Mouse (Mus musculus): ENCODE data around the gene Ccl2. TPM values are rescaled to one million over a fixed set of nuclear protein-coding genes. Genes with fewer than 3 reads are reported as not detected.

Gene Ccl2
- 3.4 and 4.2 TPM in 2 replicates for polyA plus RNA-seq (2012; rRNA removed)

- H3K36me3 ChIP-seq (ENCODE audit: control insufficient read depth, insufficient read depth, low read length), result no peaks in the 10 kb centered on the region
- no peaks in the 10 kb centered on the region for H3K4me1 ChIP-seq (ENCODE audit: control insufficient read depth, insufficient read depth, low read length)
- no peaks in the 10 kb centered on the region for H3K27me3 ChIP-seq (replicated peaks; ENCODE audit: control insufficient read depth, insufficient read depth, low read length)
- H3K27ac ChIP-seq (ENCODE audit: insufficient read depth, low read depth, low read length), result no peak within 1 kb of the TSS
- TF ChIP-seq CTCF (conservative IDR thresholded peaks at IDR 0.05; ENCODE audit: insufficient read depth, insufficient read length, low read depth, low read length) (no peak), POLR2A (IDR thresholded peaks at IDR 0.05; ENCODE audit: low read depth, low read length) (no peak)
- no peak within 1 kb of the TSS for H3K4me3 ChIP-seq (ENCODE audit: insufficient read depth, low read depth, low read length)
- WGBS, result 31% methylated on average over 5 of the region's 5 CpGs
- DNase-seq, result peak; percentile 71
Observed at GRCm38 (mm10) chr11:82035356-82035755, at the start of gene Ccl2. Ccl2 (plus strand) TSS chr11:82035571.

GRCm38 (mm10) chr11:81996172-81996841, 39.1 kb upstream of the Ccl2 start:
- H3K36me3 ChIP-seq (ENCODE audit: control insufficient read depth, insufficient read depth, low read length), result no peaks in the 10 kb centered on the region
- H3K4me1 ChIP-seq (ENCODE audit: control insufficient read depth, insufficient read depth, low read length), result no peaks in the 10 kb centered on the region
- TF ChIP-seq POLR2A (IDR thresholded peaks at IDR 0.05; ENCODE audit: low read depth, low read length) (no peak), CTCF (conservative IDR thresholded peaks at IDR 0.05; ENCODE audit: insufficient read depth, insufficient read length, low read depth, low read length) (peak; percentile 100)
- DNase-seq, result peak; percentile 67
- H3K27me3 ChIP-seq (replicated peaks; ENCODE audit: control insufficient read depth, insufficient read depth, low read length), result no peaks in the 10 kb centered on the region
- 46% methylated on average over 10 of the region's 10 CpGs for WGBS
- H3K4me3 ChIP-seq (ENCODE audit: insufficient read depth, low read depth, low read length), result no peak overlapping the region
- H3K27ac ChIP-seq (ENCODE audit: insufficient read depth, low read depth, low read length), result no peak overlapping the region

GRCm38 (mm10) chr11:81997085-81997484, 38.3 kb upstream of the Ccl2 start:
- Histone ChIP-seq H3K27me3 (replicated peaks; ENCODE audit: control insufficient read depth, insufficient read depth, low read length) (no peaks in the 10 kb centered on the region), H3K27ac (ENCODE audit: insufficient read depth, low read depth, low read length) (no peak overlapping the region), H3K36me3 (ENCODE audit: control insufficient read depth, insufficient read depth, low read length) (no peaks in the 10 kb centered on the region), H3K4me3 (ENCODE audit: insufficient read depth, low read depth, low read length) (no peak overlapping the region), H3K4me1 (ENCODE audit: control insufficient read depth, insufficient read depth, low read length) (no peaks in the 10 kb centered on the region)
- 73% methylated on average over 5 of the region's 5 CpGs for WGBS
- TF ChIP-seq CTCF (conservative IDR thresholded peaks at IDR 0.05; ENCODE audit: insufficient read depth, insufficient read length, low read depth, low read length), result no peak
- TF ChIP-seq POLR2A (IDR thresholded peaks at IDR 0.05; ENCODE audit: low read depth, low read length), result no peak
- no peak for DNase-seq

GRCm38 (mm10) chr11:81998646-81999045, 36.7 kb upstream of the Ccl2 start:
- no peak for TF ChIP-seq CTCF (conservative IDR thresholded peaks at IDR 0.05; ENCODE audit: insufficient read depth, insufficient read length, low read depth, low read length)
- no peak for TF ChIP-seq POLR2A (IDR thresholded peaks at IDR 0.05; ENCODE audit: low read depth, low read length)
- 88% methylated on average over 3 of the region's 3 CpGs for WGBS

GRCm38 (mm10) chr11:81999469-81999868, 35.9 kb upstream of the Ccl2 start:
- TF ChIP-seq CTCF (conservative IDR thresholded peaks at IDR 0.05; ENCODE audit: insufficient read depth, insufficient read length, low read depth, low read length), result no peak
- no peak for TF ChIP-seq POLR2A (IDR thresholded peaks at IDR 0.05; ENCODE audit: low read depth, low read length)
- Histone ChIP-seq H3K27me3 (replicated peaks; ENCODE audit: control insufficient read depth, insufficient read depth, low read length) (no peaks in the 10 kb centered on the region), H3K4me1 (ENCODE audit: control insufficient read depth, insufficient read depth, low read length) (no peaks in the 10 kb centered on the region), H3K27ac (ENCODE audit: insufficient read depth, low read depth, low read length) (no peak overlapping the region), H3K36me3 (ENCODE audit: control insufficient read depth, insufficient read depth, low read length) (no peaks in the 10 kb centered on the region), H3K4me3 (ENCODE audit: insufficient read depth, low read depth, low read length) (no peak overlapping the region)
- WGBS, result 77% methylated on average over 4 of the region's 4 CpGs
- DNase-seq, result no peak

More at GRCm38 (mm10) chr11:81998646-81999045, 36.7 kb upstream of the Ccl2 start:
- Histone ChIP-seq H3K4me1 (ENCODE audit: control insufficient read depth, insufficient read depth, low read length) (no peaks in the 10 kb centered on the region), H3K27ac (ENCODE audit: insufficient read depth, low read depth, low read length) (no peak overlapping the region), H3K27me3 (replicated peaks; ENCODE audit: control insufficient read depth, insufficient read depth, low read length) (no peaks in the 10 kb centered on the region), H3K36me3 (ENCODE audit: control insufficient read depth, insufficient read depth, low read length) (no peaks in the 10 kb centered on the region), H3K4me3 (ENCODE audit: insufficient read depth, low read depth, low read length) (no peak overlapping the region)
- DNase-seq, result no peak

- H3K36me3 ChIP-seq (ENCODE audit: control insufficient read depth, insufficient read depth, low read length), result no peaks in the 10 kb centered on the region
- 55% methylated on average over 5 of the region's 5 CpGs for WGBS
Observed at GRCm38 (mm10) chr11:82000581-82000980, 34.8 kb upstream of the Ccl2 start.

GRCm38 (mm10) chr11:82004810-82005209, 30.6 kb upstream of the Ccl2 start:
- no peak for DNase-seq
- 60% methylated on average over 2 of the region's 2 CpGs for WGBS
- Histone ChIP-seq H3K27ac (ENCODE audit: insufficient read depth, low read depth, low read length) (no peak overlapping the region), H3K4me1 (ENCODE audit: control insufficient read depth, insufficient read depth, low read length) (no peaks in the 10 kb centered on the region), H3K4me3 (ENCODE audit: insufficient read depth, low read depth, low read length) (no peak overlapping the region), H3K36me3 (ENCODE audit: control insufficient read depth, insufficient read depth, low read length) (no peaks in the 10 kb centered on the region), H3K27me3 (replicated peaks; ENCODE audit: control insufficient read depth, insufficient read depth, low read length) (no peaks in the 10 kb centered on the region)
- no peak for TF ChIP-seq POLR2A (IDR thresholded peaks at IDR 0.05; ENCODE audit: low read depth, low read length)
- no peak for TF ChIP-seq CTCF (conservative IDR thresholded peaks at IDR 0.05; ENCODE audit: insufficient read depth, insufficient read length, low read depth, low read length)

More at GRCm38 (mm10) chr11:82000581-82000980, 34.8 kb upstream of the Ccl2 start:
- no peak overlapping the region for H3K27ac ChIP-seq (ENCODE audit: insufficient read depth, low read depth, low read length)
- no peak for TF ChIP-seq POLR2A (IDR thresholded peaks at IDR 0.05; ENCODE audit: low read depth, low read length)
- no peak for TF ChIP-seq CTCF (conservative IDR thresholded peaks at IDR 0.05; ENCODE audit: insufficient read depth, insufficient read length, low read depth, low read length)
- no peaks in the 10 kb centered on the region for H3K4me1 ChIP-seq (ENCODE audit: control insufficient read depth, insufficient read depth, low read length)
- no peaks in the 10 kb centered on the region for H3K27me3 ChIP-seq (replicated peaks; ENCODE audit: control insufficient read depth, insufficient read depth, low read length)
- no peak overlapping the region for H3K4me3 ChIP-seq (ENCODE audit: insufficient read depth, low read depth, low read length)
- DNase-seq, result no peak
